Mouse (Mus musculus): ENCODE data around the gene Wscd2. TPM values are rescaled to one million over a fixed set of nuclear protein-coding genes. Genes with fewer than 3 reads are reported as not detected.

The Wscd2 gene
- total and polyA plus RNA-seq, 3 experiments: 0.38 to 0.51 (median 0.39) TPM

DNA sequence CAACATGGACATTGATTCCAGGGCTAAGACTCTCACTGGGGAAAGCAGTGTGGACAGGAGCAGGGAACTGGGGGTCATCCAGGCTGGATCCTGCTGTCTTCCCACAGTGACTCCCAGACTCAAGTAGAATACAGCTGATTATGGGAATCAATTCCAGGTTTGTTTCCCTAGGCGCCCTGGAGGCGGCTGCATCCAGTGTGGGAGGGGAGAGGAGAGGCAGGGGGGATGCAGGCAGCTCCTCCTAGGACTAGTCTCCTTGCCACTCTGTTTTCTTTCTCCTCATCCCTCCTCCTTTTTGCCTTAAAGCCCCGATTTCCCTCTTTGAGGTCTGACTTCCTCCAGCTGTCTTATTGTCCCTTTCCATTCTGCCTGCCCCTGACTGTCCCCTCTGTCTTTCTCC, 101.0 kb downstream of the Wscd2 start:
- no peak for DNase-seq (ENCODE audit: extremely low read depth)
- Histone ChIP-seq H3K4me1 (ENCODE audit: control insufficient read depth in 1 of 2, insufficient read depth in 2 of 2) (peaks cover 15 to 66% of the 10 kb centered on the region in 2 experiments), H3K79me2 (replicated peaks; ENCODE audit: control insufficient read depth, extremely low read depth, insufficient read depth, poor library complexity, severe bottlenecking) (no peaks in the 10 kb centered on the region), H3K4me2 (ENCODE audit: insufficient read depth, low read depth, poor library complexity, severe bottlenecking) (no peak overlapping the region), H3K9ac (ENCODE audit: insufficient read depth, low read depth) (no peak overlapping the region), H3K4me3 (replicated peaks in 1 of 3; ENCODE audit: low read depth in 2 of 3, low read length in 2 of 3, poor library complexity in 1 of 3) (no peak overlapping the region), H3K36me3 (replicated peaks in 1 of 2; ENCODE audit: control insufficient read depth in 1 of 2, insufficient read depth in 1 of 2, low read length in 1 of 2) (no peaks in the 10 kb centered on the region), H3K27ac (ENCODE audit: insufficient read depth, low read depth) (no peak overlapping the region), H3K27me3 (replicated peaks) (no peaks in the 10 kb centered on the region), H3K9me3 (replicated peaks; ENCODE audit: low read length) (no peaks in the 10 kb centered on the region)
- in situ Hi-C loops (cut with MboI; ENCODE audit: low pct_ligation_motif_present, low pct_unique_long_range_greater_than_20kb, low sequenced_read_pairs): no loop called here
- dilution Hi-C loops (cut with MboI; ENCODE audit: extremely low pct_ligation_motif_present, extremely low pct_unique_long_range_greater_than_20kb, low sequenced_read_pairs): no loop called here
- no peak for TF ChIP-seq NELFE (IDR thresholded peaks at IDR 0.05; ENCODE audit: low read depth, low read length)
- no peak for TF ChIP-seq SIN3A (IDR thresholded peaks at IDR 0.05; ENCODE audit: low read length)
- TF ChIP-seq E2F4 (IDR thresholded peaks at IDR 0.05; ENCODE audit: insufficient replicate concordance, low read depth, low read length): no peak
- no peak for TF ChIP-seq SMC3 (IDR thresholded peaks at IDR 0.05; ENCODE audit: low read depth, low read length)
- no peak for TF ChIP-seq PAX5 (IDR thresholded peaks at IDR 0.05; ENCODE audit: low read length)
- no peak for TF ChIP-seq ZMIZ1 (IDR thresholded peaks at IDR 0.05; ENCODE audit: low read depth, low read length)
- TF ChIP-seq JUND (conservative IDR thresholded peaks at IDR 0.05; ENCODE audit: low read depth, low read length): no peak
- TF ChIP-seq GABPA (IDR thresholded peaks at IDR 0.05; ENCODE audit: insufficient replicate concordance, low read depth, low read length): no peak
- no peak for TF ChIP-seq MEF2A (IDR thresholded peaks at IDR 0.05; ENCODE audit: borderline replicate concordance, low read depth, low read length)
- TF ChIP-seq JUN (IDR thresholded peaks at IDR 0.05; ENCODE audit: insufficient read depth, low read depth, low read length): no peak
- no peak for TF ChIP-seq BHLHE40 (IDR thresholded peaks at IDR 0.05; ENCODE audit: low read depth, low read length)
- no peak for TF ChIP-seq ZKSCAN1 (IDR thresholded peaks at IDR 0.05; ENCODE audit: borderline replicate concordance, low read depth, low read length)
- TF ChIP-seq ZC3H11A (IDR thresholded peaks at IDR 0.05; ENCODE audit: low read depth, low read length): no peak
- TF ChIP-seq CTCF (conservative IDR thresholded peaks at IDR 0.05 in 1 of 2, IDR thresholded peaks at IDR 0.05 in 1 of 2; ENCODE audit: low read depth in 2 of 2, low read length in 2 of 2): no peak
- no peak for TF ChIP-seq EP300 (IDR thresholded peaks at IDR 0.05; ENCODE audit: low read length)
- TF ChIP-seq IRF4 (IDR thresholded peaks at IDR 0.05; ENCODE audit: low read depth, low read length): no peak

DNA sequence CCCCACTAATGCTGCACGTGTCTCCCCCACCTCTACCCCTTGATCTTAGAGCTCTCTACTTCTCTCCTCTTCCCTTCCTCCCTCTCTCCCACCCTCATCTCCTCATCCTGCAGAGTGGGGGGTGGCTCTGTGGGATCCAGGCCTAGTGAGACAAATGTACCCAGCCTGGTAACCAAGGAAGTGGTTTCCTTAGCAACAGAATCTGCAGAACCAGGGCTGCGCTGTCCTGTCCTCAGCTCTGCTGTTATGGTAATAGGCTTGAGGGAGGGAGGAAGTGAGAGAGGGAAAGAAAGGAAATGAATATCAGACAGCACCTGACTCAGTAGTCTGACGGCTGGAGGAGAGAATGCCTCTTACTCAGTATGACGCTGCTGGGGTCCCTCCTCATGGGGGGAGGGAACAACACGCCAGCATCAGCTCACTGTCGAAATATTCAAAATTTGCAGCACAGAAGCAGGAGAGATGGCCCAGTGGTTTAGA, 101.7 kb downstream of the Wscd2 start:
- Histone ChIP-seq H3K9me3 (replicated peaks; ENCODE audit: low read length) (no peaks in the 10 kb centered on the region), H3K36me3 (replicated peaks in 1 of 2; ENCODE audit: control insufficient read depth in 1 of 2, insufficient read depth in 1 of 2, low read length in 1 of 2) (no peaks in the 10 kb centered on the region), H3K27ac (ENCODE audit: insufficient read depth, low read depth) (no peak overlapping the region), H3K27me3 (replicated peaks) (no peaks in the 10 kb centered on the region), H3K4me2 (ENCODE audit: insufficient read depth, low read depth, poor library complexity, severe bottlenecking) (no peak overlapping the region), H3K4me3 (replicated peaks in 1 of 3; ENCODE audit: low read depth in 2 of 3, low read length in 2 of 3, poor library complexity in 1 of 3) (no peak overlapping the region), H3K9ac (ENCODE audit: insufficient read depth, low read depth) (no peak overlapping the region), H3K79me2 (replicated peaks; ENCODE audit: control insufficient read depth, extremely low read depth, insufficient read depth, poor library complexity, severe bottlenecking) (no peaks in the 10 kb centered on the region), H3K4me1 (ENCODE audit: control insufficient read depth in 1 of 2, insufficient read depth in 2 of 2) (peaks cover 15 to 65% of the 10 kb centered on the region in 2 experiments)
- peak; percentile 89 for DNase-seq (ENCODE audit: extremely low read depth)
- TF ChIP-seq ETS1 (conservative IDR thresholded peaks at IDR 0.05; ENCODE audit: low read depth, low read length) (peak; percentile 88), CTCF (conservative IDR thresholded peaks at IDR 0.05 in 1 of 2, IDR thresholded peaks at IDR 0.05 in 1 of 2; ENCODE audit: low read depth in 2 of 2, low read length in 2 of 2) (no peak), ZMIZ1 (IDR thresholded peaks at IDR 0.05; ENCODE audit: low read depth, low read length) (no peak), KAT2A (IDR thresholded peaks at IDR 0.05; ENCODE audit: insufficient replicate concordance, low read length) (no peak), TBP (conservative IDR thresholded peaks at IDR 0.05; ENCODE audit: low read depth, low read length) (peak; percentile 90), E2F4 (IDR thresholded peaks at IDR 0.05; ENCODE audit: insufficient replicate concordance, low read depth, low read length) (no peak), IRF4 (IDR thresholded peaks at IDR 0.05; ENCODE audit: low read depth, low read length) (peak; percentile 73), BHLHE40 (IDR thresholded peaks at IDR 0.05; ENCODE audit: low read depth, low read length) (peak; percentile 90), TCF12 (IDR thresholded peaks at IDR 0.05; ENCODE audit: low read depth, low read length) (0 out of 2 replicates have a peak, but pooled peaks have one; percentile 23), EP300 (IDR thresholded peaks at IDR 0.05; ENCODE audit: low read length) (peak; percentile 62; the same call in 1 of the 2 replicates), USF1 (IDR thresholded peaks at IDR 0.05; ENCODE audit: low read depth, low read length) (no peak), MXI1 (IDR thresholded peaks at IDR 0.05; ENCODE audit: low read depth, low read length) (peak; percentile 48; the same call in 1 of the 2 replicates)
- dilution Hi-C loops (cut with MboI; ENCODE audit: extremely low pct_ligation_motif_present, extremely low pct_unique_long_range_greater_than_20kb, low sequenced_read_pairs) (no loop called here), in situ Hi-C loops (cut with MboI; ENCODE audit: low pct_ligation_motif_present, low pct_unique_long_range_greater_than_20kb, low sequenced_read_pairs) (no loop called here)

Measured in CH12.LX (cell line).